ENCODE assay signal across 29 mouse cellular contexts in the genomic region with DNA sequence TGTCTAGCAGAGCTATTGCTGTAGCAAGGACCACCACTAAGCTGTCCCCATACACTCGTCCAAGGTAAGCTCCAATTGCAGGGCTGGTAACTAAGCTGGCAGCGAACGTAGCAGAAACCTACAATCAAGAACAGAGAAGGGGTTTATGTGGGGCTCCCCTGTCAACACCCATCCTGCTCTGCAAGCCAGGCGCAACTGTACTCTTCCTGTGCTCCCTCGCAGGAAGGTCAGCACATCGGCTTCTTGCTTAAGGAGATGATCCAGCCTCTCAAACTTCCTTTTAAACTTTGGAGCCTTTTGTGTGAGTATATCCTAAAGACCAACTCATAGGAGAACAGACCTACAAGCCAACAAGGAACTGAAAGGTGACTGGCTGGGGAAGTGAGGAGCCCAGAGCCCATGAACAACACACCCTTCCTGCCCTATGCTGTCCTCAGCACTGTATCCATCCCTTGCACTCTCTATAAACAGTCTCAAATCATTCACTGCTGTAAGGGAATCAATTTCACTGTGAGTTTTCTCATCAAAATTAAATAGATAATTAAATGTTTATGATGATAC. TPM values are rescaled to one million over a fixed set of nuclear protein-coding genes. Genes with fewer than 3 reads are reported as not detected.
DNase-seq lines count a peak whose midpoint lies in the region; ATAC-seq and TF ChIP-seq lines count a peak whose summit lies in the region.
"Had no signal": no experiment of that assay in that cellular context is flagged by ENCODE, and none has a peak within 500 bp of the region (broad histone marks: within the 10 kb centered on the region; RNA-seq: fewer than 3 reads in every experiment).

No protein-coding gene starts in this region.

- no peaks in the 10 kb centered on the region for H3K27me3 ChIP-seq in heart, adult 2 months (ENCODE audit: control insufficient read depth, insufficient read depth, low read length)
- H3K27me3 ChIP-seq in forebrain, embryonic 15.5 days, result no peaks in the 10 kb centered on the region
- H3K27me3 ChIP-seq in hindbrain, embryonic 16.5 days (replicated peaks; ENCODE audit: control insufficient read depth, insufficient read depth, low read length), result no peaks in the 10 kb centered on the region
- H3K27me3 ChIP-seq: embryonic facial prominence, embryonic 12.5 days; embryonic facial prominence, embryonic 15.5 days had no signal

- H3K4me2 ChIP-seq in forebrain, embryonic 15.5 days (replicated peaks), result no peak overlapping the region
- H3K4me2 ChIP-seq in hindbrain, embryonic 16.5 days (ENCODE audit: low read length), result no peak overlapping the region
- H3K4me2 ChIP-seq: embryonic facial prominence, embryonic 12.5 days; embryonic facial prominence, embryonic 15.5 days; hindbrain, embryonic 14.5 days had no signal

- TF ChIP-seq CTCF in heart, adult 2 months (IDR thresholded peaks at IDR 0.05), result no peak

- peak in 1 of 2 experiments; percentile 13 for DNase-seq in heart, adult 2 months
- no peak for DNase-seq in heart, postnatal 25 days (ENCODE audit: low spot score)
- peak; percentile 17 for DNase-seq in skeletal muscle tissue, adult 2 months (ENCODE audit: low read depth, low spot score)
- DNase-seq: adrenal gland, postnatal 10 days; adrenal gland, postnatal 36 days; cerebellum, adult 18-20 months; cerebellum, adult 9-10 months; cerebellum, postnatal 14 days; gastrocnemius, postnatal 25 days; heart, postnatal 4 days; kidney, adult 2 months had no signal

- no peaks in the 10 kb centered on the region for H3K79me2 ChIP-seq in heart, adult 2 months (replicated peaks; ENCODE audit: control insufficient read depth, insufficient read depth, low read length)

- peak overlapping the region; percentile 13 for H3K27ac ChIP-seq in heart, adult 2 months
- H3K27ac ChIP-seq in forebrain, embryonic 15.5 days (replicated peaks), result no peak overlapping the region
- H3K27ac ChIP-seq in hindbrain, embryonic 16.5 days (ENCODE audit: low read depth, low read length), result no peak overlapping the region
- H3K27ac ChIP-seq: embryonic facial prominence, embryonic 12.5 days; embryonic facial prominence, embryonic 15.5 days; heart, embryonic 10.5 days; hindbrain, embryonic 14.5 days had no signal

- peaks cover 4% of the 10 kb centered on the region for H3K4me1 ChIP-seq in heart, adult 2 months (ENCODE audit: control insufficient read depth, insufficient read depth, low read length)
- H3K4me1 ChIP-seq in forebrain, embryonic 15.5 days, result no peaks in the 10 kb centered on the region
- H3K4me1 ChIP-seq in hindbrain, embryonic 16.5 days (ENCODE audit: control insufficient read depth, insufficient read depth, low read depth, low read length), result no peaks in the 10 kb centered on the region
- H3K4me1 ChIP-seq: embryonic facial prominence, embryonic 12.5 days; embryonic facial prominence, embryonic 15.5 days; heart, embryonic 10.5 days had no signal

- peaks cover 20% of the 10 kb centered on the region for H3K36me3 ChIP-seq in heart, adult 2 months (ENCODE audit: control insufficient read depth, insufficient read depth, low read length)
- peaks cover 85% of the 10 kb centered on the region for H3K36me3 ChIP-seq in forebrain, embryonic 15.5 days
- H3K36me3 ChIP-seq in hindbrain, embryonic 16.5 days (ENCODE audit: control insufficient read depth, insufficient read depth, low read length), result peaks cover 37% of the 10 kb centered on the region

- no peak for TF ChIP-seq POLR2A in heart, adult 2 months (IDR thresholded peaks at IDR 0.05; ENCODE audit: insufficient read depth, low read depth, low read length)

- TF ChIP-seq EP300 in heart, adult 2 months (IDR thresholded peaks at IDR 0.05; ENCODE audit: insufficient read depth, low read depth, low read length), result no peak

- H3K9ac ChIP-seq in heart, adult 2 months (ENCODE audit: low read depth, low read length), result no peak overlapping the region
- no peak overlapping the region for H3K9ac ChIP-seq in forebrain, embryonic 15.5 days (replicated peaks)
- H3K9ac ChIP-seq in hindbrain, embryonic 16.5 days (ENCODE audit: low read depth, low read length), result no peak overlapping the region
- H3K9ac ChIP-seq: embryonic facial prominence, embryonic 12.5 days; embryonic facial prominence, embryonic 15.5 days; hindbrain, embryonic 14.5 days had no signal

- 54% methylated on average over 6 of the region's 6 CpGs for WGBS in heart, adult 2 months
- WGBS in forebrain, embryonic 15.5 days, result 94% methylated on average over 6 of the region's 6 CpGs
- 94% methylated on average over 6 of the region's 6 CpGs for WGBS in hindbrain, embryonic 16.5 days

- no peak overlapping the region for H3K4me3 ChIP-seq in heart, adult 2 months
- H3K4me3 ChIP-seq in forebrain, embryonic 15.5 days, result no peak overlapping the region
- no peak overlapping the region for H3K4me3 ChIP-seq in hindbrain, embryonic 16.5 days (ENCODE audit: low read length)
- H3K4me3 ChIP-seq: embryonic facial prominence, embryonic 12.5 days; embryonic facial prominence, embryonic 15.5 days; heart, embryonic 10.5 days had no signal

- intact Hi-C loops in heart, adult 2 months (cut with DNase I), result no loop called here
- intact Hi-C loops in heart, postnatal 25 days (cut with DNase I), result loop anchor here (2.0 kb wide), 1 partner anchor 19 kb away; no protein-coding TSS in a partner anchor

- no peaks in the 10 kb centered on the region for H3K9me3 ChIP-seq in forebrain, embryonic 15.5 days
- no peaks in the 10 kb centered on the region for H3K9me3 ChIP-seq in hindbrain, embryonic 16.5 days (ENCODE audit: control insufficient read depth, low read length)
- H3K9me3 ChIP-seq: embryonic facial prominence, embryonic 12.5 days; embryonic facial prominence, embryonic 15.5 days; heart, embryonic 10.5 days had no signal

- 0 out of 2 replicates have a peak, but pooled peaks have one; percentile 42 for ATAC-seq in common myeloid progenitor, adult 5-6 weeks (replicated peaks; ENCODE audit: low read depth, poor library complexity, severe bottlenecking)
- peak; percentile 77 for ATAC-seq in megakaryocyte, adult 5-6 weeks (ENCODE audit: poor library complexity, severe bottlenecking)
- no peak for ATAC-seq in forebrain, embryonic 15.5 days (replicated peaks)
- ATAC-seq in hindbrain, embryonic 16.5 days, result no peak
- ATAC-seq: forebrain, embryonic 14.5 days; intestine, postnatal 0 days had no signal

RNA-seq across cellular contexts. Expression of a gene that starts 20.6 kb away (rescaled TPM):
- 10 to 100 TPM; 17.5 to 19.5 TPM for total RNA-seq in heart, adult 2 months (2021)
- 12.0 and 23.5 TPM in 2 replicates for polyA plus RNA-seq in heart, adult 2 months (2012; rRNA removed)
- total RNA-seq in heart, postnatal 25 days (2021), result 10 to 100 TPM; 17.9 to 22.0 TPM
- total RNA-seq in common myeloid progenitor, adult 5-6 weeks (2017), result 84.3 and 91.0 TPM in 2 replicates
- 82.7 and 88.5 TPM in 2 replicates for total RNA-seq in megakaryocyte, adult 5-6 weeks (2015)
- 91.5 and 95.8 TPM in 2 replicates for total RNA-seq in megakaryocyte, adult 5-6 weeks (2017)
- polyA plus RNA-seq in forebrain, embryonic 15.5 days (2015; fragmentation: Nextera tagmentation; extraction: Ambion mirVana), result 71.1 and 73.8 TPM in 2 replicates
- 64.6 and 68.2 TPM in 2 replicates for polyA plus RNA-seq in hindbrain, embryonic 16.5 days (2015; fragmentation: Nextera tagmentation; extraction: Ambion mirVana)

RNA-seq across cellular contexts. Expression of a gene that starts 27.5 kb away (rescaled TPM):
- 1 to 10 TPM; 5.4 to 5.5 TPM for total RNA-seq in heart, adult 2 months (2021)
- polyA plus RNA-seq in heart, adult 2 months (2012; rRNA removed), result 3.6 and 7.3 TPM in 2 replicates
- 1 to 10 TPM; 5.1 to 5.3 TPM for total RNA-seq in heart, postnatal 25 days (2021)
- 47.6 and 51.1 TPM in 2 replicates for total RNA-seq in common myeloid progenitor, adult 5-6 weeks (2017)
- total RNA-seq in megakaryocyte, adult 5-6 weeks (2015), result 17.7 and 19.4 TPM in 2 replicates
- total RNA-seq in megakaryocyte, adult 5-6 weeks (2017), result 22.1 and 27.0 TPM in 2 replicates
- polyA plus RNA-seq in forebrain, embryonic 15.5 days (2015; fragmentation: Nextera tagmentation; extraction: Ambion mirVana), result 25.3 and 28.8 TPM in 2 replicates
- 22.5 and 25.2 TPM in 2 replicates for polyA plus RNA-seq in hindbrain, embryonic 16.5 days (2015; fragmentation: Nextera tagmentation; extraction: Ambion mirVana)

RNA-seq across cellular contexts. Expression of a gene that starts 39.2 kb away (rescaled TPM):
- total RNA-seq in heart, adult 2 months (2021), result 1 to 10 TPM in 1 of 2 experiments, under 1 TPM in 1; 0.78 to 1.5 TPM
- polyA plus RNA-seq in heart, adult 2 months (2012; rRNA removed), result not detected in 2 replicates
- 1 to 10 TPM in 1 of 2 experiments, under 1 TPM in 1; 0.86 to 1.3 TPM for total RNA-seq in heart, postnatal 25 days (2021)
- not detected in 2 replicates for total RNA-seq in common myeloid progenitor, adult 5-6 weeks (2017)
- not detected in 2 replicates for total RNA-seq in megakaryocyte, adult 5-6 weeks (2015)
- total RNA-seq in megakaryocyte, adult 5-6 weeks (2017), result not detected in 2 replicates
- polyA plus RNA-seq in forebrain, embryonic 15.5 days (2015; fragmentation: Nextera tagmentation; extraction: Ambion mirVana), result 0.32 TPM in 1 of 2 replicates, not detected in the other
- not detected in 2 replicates for polyA plus RNA-seq in hindbrain, embryonic 16.5 days (2015; fragmentation: Nextera tagmentation; extraction: Ambion mirVana)
- total RNA-seq: adrenal gland, postnatal 10 days; adrenal gland, postnatal 36 days; gastrocnemius, adult 18-20 months; gastrocnemius, postnatal 25 days had no signal
- polyA plus RNA-seq: activated CD4-positive, CD25-positive, alpha-beta regulatory T cell, adult 4 months; embryonic facial prominence, embryonic 12.5 days; embryonic facial prominence, embryonic 15.5 days; forebrain, embryonic 11.5 days; forebrain, embryonic 14.5 days; gonadal fat pad, adult 2 months; heart, embryonic 14.5 days; heart, postnatal 0 days; hindbrain, embryonic 11.5 days; hindbrain, embryonic 14.5 days; intestine, embryonic 14.5 days; intestine, postnatal 0 days; kidney, adult 2 months had no signal

RNA-seq across cellular contexts. Expression of a gene that starts 47.1 kb away (rescaled TPM):
- 1 to 10 TPM; 2.0 TPM for total RNA-seq in heart, adult 2 months (2021)
- polyA plus RNA-seq in heart, adult 2 months (2012; rRNA removed), result 0.76 and 1.4 TPM in 2 replicates
- 1 to 10 TPM; 2.1 to 2.4 TPM for total RNA-seq in heart, postnatal 25 days (2021)
- 49.8 and 57.5 TPM in 2 replicates for total RNA-seq in common myeloid progenitor, adult 5-6 weeks (2017)
- 33.6 and 36.1 TPM in 2 replicates for total RNA-seq in megakaryocyte, adult 5-6 weeks (2015)
- total RNA-seq in megakaryocyte, adult 5-6 weeks (2017), result 44.9 and 46.2 TPM in 2 replicates
- 20.1 and 21.0 TPM in 2 replicates for polyA plus RNA-seq in forebrain, embryonic 15.5 days (2015; fragmentation: Nextera tagmentation; extraction: Ambion mirVana)
- 11.5 and 12.3 TPM in 2 replicates for polyA plus RNA-seq in hindbrain, embryonic 16.5 days (2015; fragmentation: Nextera tagmentation; extraction: Ambion mirVana)

Comparison
In these comparisons a context has a peak if more than half of its experiments do, and no peak if none do; other contexts are left out.
1. ATAC-seq: peak in common myeloid progenitor, adult 5-6 weeks (single experiment) and megakaryocyte, adult 5-6 weeks (single experiment); none in forebrain, embryonic 15.5 days (single experiment) and hindbrain, embryonic 16.5 days (single experiment).